17 mouse cellular contexts compared by ENCODE assay signal in genomic region chr8:45675821-45676279, GRCm38 (mm10).
DNase-seq lines count a peak whose midpoint lies in the region; ATAC-seq lines count a peak whose summit lies in the region.
"Had no signal": no experiment of that assay in that cellular context is flagged by ENCODE, and none has a peak within 500 bp of the region (broad histone marks: within the 10 kb centered on the region; RNA-seq: fewer than 3 reads in every experiment).

No protein-coding gene starts in this region.

- H3K4me3 ChIP-seq in forebrain, embryonic 16.5 days (replicated peaks; ENCODE audit: low read length): no peak overlapping the region
- no peak overlapping the region for H3K4me3 ChIP-seq in midbrain, embryonic 14.5 days (replicated peaks; ENCODE audit: low read depth, low read length)
- H3K4me3 ChIP-seq: embryonic facial prominence, embryonic 13.5 days; heart, embryonic 10.5 days; liver, embryonic 12.5 days had no signal

- H3K9me3 ChIP-seq in forebrain, embryonic 16.5 days (ENCODE audit: control insufficient read depth, low read length): no peaks in the 10 kb centered on the region
- no peaks in the 10 kb centered on the region for H3K9me3 ChIP-seq in midbrain, embryonic 14.5 days (ENCODE audit: control insufficient read depth, low read length)
- H3K9me3 ChIP-seq: embryonic facial prominence, embryonic 13.5 days; heart, embryonic 10.5 days; liver, embryonic 12.5 days had no signal

- H3K27me3 ChIP-seq in forebrain, embryonic 16.5 days (replicated peaks; ENCODE audit: control insufficient read depth, insufficient read depth, low read length): no peaks in the 10 kb centered on the region
- no peaks in the 10 kb centered on the region for H3K27me3 ChIP-seq in midbrain, embryonic 14.5 days (ENCODE audit: control insufficient read depth, insufficient read depth, low read length)
- H3K27me3 ChIP-seq: embryonic facial prominence, embryonic 13.5 days; liver, embryonic 12.5 days had no signal

- H3K4me1 ChIP-seq in forebrain, embryonic 16.5 days (replicated peaks; ENCODE audit: control insufficient read depth, insufficient read depth, low read length): peaks cover 16% of the 10 kb centered on the region
- H3K4me1 ChIP-seq in midbrain, embryonic 14.5 days (ENCODE audit: control insufficient read depth, insufficient read depth, low read length): peaks cover 4% of the 10 kb centered on the region; the same call in 1 of the 2 replicates
- H3K4me1 ChIP-seq: liver, embryonic 12.5 days had no signal

- intact Hi-C loops in left cerebral cortex, postnatal 4 days (cut with DNase I): no loop called here
- intact Hi-C loops in left cerebral cortex, postnatal 10 days (cut with DNase I): no loop called here

- DNase-seq in left cerebral cortex, postnatal 4 days: peak; percentile 44
- DNase-seq in left cerebral cortex, postnatal 10 days (ENCODE audit: extremely low spot score in 1 of 2, low spot score in 2 of 2): no peak
- DNase-seq in midbrain, embryonic 14.5 days: peak; percentile 83
- DNase-seq in retina, postnatal 1 day: peak; percentile 81
- no peak for DNase-seq in heart, adult 8-10 months (ENCODE audit: low spot score)
- DNase-seq in thymus, postnatal 25 days: no peak
- DNase-seq: B cell, adult 2 months; cerebellum, adult 11-12 months; heart, postnatal 14 days; kidney, postnatal 10 days; thymus, postnatal 4 days had no signal

- no peaks in the 10 kb centered on the region for H3K36me3 ChIP-seq in forebrain, embryonic 16.5 days (ENCODE audit: control insufficient read depth, insufficient read depth)
- H3K36me3 ChIP-seq in midbrain, embryonic 14.5 days (ENCODE audit: control insufficient read depth, insufficient read depth, low read length): no peaks in the 10 kb centered on the region
- H3K36me3 ChIP-seq: embryonic facial prominence, embryonic 13.5 days; liver, embryonic 12.5 days had no signal

- 7% methylated on average over 6 of the region's 6 CpGs for whole genome bisulfite sequencing in forebrain, embryonic 16.5 days
- 29% methylated on average over 6 of the region's 6 CpGs for WGBS in midbrain, embryonic 14.5 days

- no peak overlapping the region for H3K4me2 ChIP-seq in forebrain, embryonic 16.5 days (ENCODE audit: low read length)
- H3K4me2 ChIP-seq in midbrain, embryonic 14.5 days (ENCODE audit: low read length): no peak overlapping the region
- H3K4me2 ChIP-seq: embryonic facial prominence, embryonic 13.5 days; liver, embryonic 12.5 days had no signal

- no peak overlapping the region for H3K9ac ChIP-seq in forebrain, embryonic 16.5 days (replicated peaks; ENCODE audit: low read depth, low read length)
- no peak overlapping the region for H3K9ac ChIP-seq in midbrain, embryonic 14.5 days (replicated peaks; ENCODE audit: low read length)
- H3K9ac ChIP-seq: embryonic facial prominence, embryonic 13.5 days; liver, embryonic 12.5 days had no signal

- ATAC-seq in forebrain, embryonic 16.5 days: peak; percentile 61
- ATAC-seq in midbrain, embryonic 14.5 days (ENCODE audit: low FRiP score, low TSS enrichment): peak; percentile 53; the same call in 1 of the 2 replicates
- ATAC-seq: intestine, embryonic 16.5 days; liver, embryonic 12.5 days; lung, postnatal 0 days had no signal

- peak overlapping the region; percentile 76 for H3K27ac ChIP-seq in forebrain, embryonic 16.5 days (ENCODE audit: low read length)
- H3K27ac ChIP-seq in midbrain, embryonic 14.5 days (replicated peaks; ENCODE audit: low read depth, low read length): peak overlapping the region; percentile 32; the same call in 1 of the 2 replicates
- H3K27ac ChIP-seq: embryonic facial prominence, embryonic 13.5 days; heart, embryonic 10.5 days; liver, embryonic 12.5 days had no signal

Comparison
In these comparisons a context has a peak if more than half of its experiments do, and no peak if none do; other contexts are left out.
1. DNase-seq: peak in left cerebral cortex, postnatal 4 days (single experiment), midbrain, embryonic 14.5 days (single experiment) and retina, postnatal 1 day (single experiment); none in left cerebral cortex, postnatal 10 days (0 of 2), heart, adult 8-10 months (single experiment) and thymus, postnatal 25 days (single experiment).